Mouse (Mus musculus) regulatory T cell (primary cell): ENCODE results near the gene Nr2f6.

Experiments used
- in situ Hi-C: fragments of 300-600 bp; cut with MboI, MseI; formaldehyde crosslinking; loops from one replicate; pipeline ENCODE4 v1.15.1; 2025; ENCODE audit warnings: high pct_unique_total_duplicates

Nr2f6 gene

GRCm38 (mm10) chr8:71391696-71392095 is 9.9 kb upstream of the Nr2f6 start:
- in situ Hi-C loops, result no loop called here

- in situ Hi-C loops, result no loop called here
Observed at GRCm38 (mm10) chr8:71388267-71388666, 6.5 kb upstream of the Nr2f6 start.

GRCm38 (mm10) chr8:71385212-71385835 is 3.6 kb upstream of the Nr2f6 start:
- in situ Hi-C loops, result no loop called here

- in situ Hi-C loops, result no loop called here
Observed at GRCm38 (mm10) chr8:71383860-71384259, 2.1 kb upstream of the Nr2f6 start.

- in situ Hi-C loops, result no loop called here
Observed at GRCm38 (mm10) chr8:71383396-71383795, 1.6 kb upstream of the Nr2f6 start.

GRCm38 (mm10) chr8:71381971-71382961 is 506 bp upstream of the Nr2f6 start:
- in situ Hi-C loops, result no loop called here

- in situ Hi-C loops, result no loop called here
Observed at GRCm38 (mm10) chr8:71380178-71381171, 1.3 kb downstream of the Nr2f6 start.

- in situ Hi-C loops, result no loop called here
Observed at GRCm38 (mm10) chr8:71379512-71380075, 2.2 kb downstream of the Nr2f6 start.

- in situ Hi-C loops, result no loop called here
Observed at GRCm38 (mm10) chr8:71379008-71379407, 2.8 kb downstream of the Nr2f6 start.

- in situ Hi-C loops, result no loop called here
Observed at GRCm38 (mm10) chr8:71376423-71377030, 5.2 kb downstream of the Nr2f6 start.

- in situ Hi-C loops, result no loop called here
Observed at GRCm38 (mm10) chr8:71375581-71376422, 6.0 kb downstream of the Nr2f6 start.

- in situ Hi-C loops, result loop anchor here (5.0 kb wide), 2 partner anchors 33 to 83 kb away; partner anchors contain the start of gene Ankle1
Observed at GRCm38 (mm10) chr8:71374616-71375206, 7.0 kb downstream of the Nr2f6 start.

GRCm38 (mm10) chr8:71373000-71373399 is 8.8 kb downstream of the Nr2f6 start:
- in situ Hi-C loops, result loop anchor here (5.0 kb wide), 2 partner anchors 34 to 84 kb away; partner anchors contain the start of gene Ankle1

GRCm38 (mm10) chr8:71372427-71372826 is 9.3 kb downstream of the Nr2f6 start:
- in situ Hi-C loops, result loop anchor here (5.0 kb wide), 2 partner anchors 35 to 85 kb away; partner anchors contain the start of gene Ankle1

GRCm38 (mm10) chr8:71371236-71371848 is 10.4 kb downstream of the Nr2f6 start, which contains the start of gene Ocel1:
Ocel1 (plus strand) TSS chr8:71371298.
- in situ Hi-C loops, result loop anchor here (5.0 kb wide), 2 partner anchors 36 to 86 kb away; partner anchors contain the start of gene Ankle1

GRCm38 (mm10) chr8:71370711-71371235 is 11.0 kb downstream of the Nr2f6 start:
- in situ Hi-C loops, result loop anchor here (5.0 kb wide), 2 partner anchors 37 to 87 kb away; partner anchors contain the start of gene Ankle1

- in situ Hi-C loops, result loop anchor here (5.0 kb wide), 1 partner anchor 97 kb away; the partner anchor contains the start of genes Haus8 and Myo9b
Observed at GRCm38 (mm10) chr8:71369040-71369718, 12.6 kb downstream of the Nr2f6 start.
